Mouse (Mus musculus) cerebellum, postnatal 36 days (tissue): Measurements from ENCODE around the gene Atp6v1g1.
A peak's percentile ranks its signal among the peaks of the same experiment; 100 is the strongest.

ENCODE experiments used
- DNase-seq, 2 experiments: peaks; one replicate each; pipeline ENCODE4 v3.0.0; 2021 to 2022; ENCODE audit warnings: mixed read lengths in 2 of 2

The Atp6v1g1 gene

DNA sequence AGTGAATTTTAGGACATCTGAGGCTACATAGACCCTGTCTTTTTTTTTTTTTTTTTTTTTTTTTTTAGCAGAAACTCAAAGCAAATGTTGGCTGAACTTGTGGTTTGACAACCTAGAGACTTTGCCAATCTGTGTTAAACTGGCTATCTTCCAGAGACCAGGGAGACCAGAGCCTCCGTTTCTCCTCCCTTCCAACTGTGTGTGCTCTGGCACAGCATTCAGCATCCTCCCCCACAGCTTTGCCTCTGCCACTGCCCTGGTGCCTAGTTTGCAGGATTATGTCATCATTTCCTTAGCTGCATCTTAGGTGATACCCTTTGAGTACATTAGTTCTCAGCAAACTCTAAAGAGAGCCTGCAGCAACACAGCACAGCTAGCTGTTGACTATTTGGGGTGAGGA lies 3.2 kb downstream of the Atp6v1g1 start:
- no peak for DNase-seq

- DNase-seq = no peak
These were observed 3.9 kb downstream of the Atp6v1g1 start for GRCm38 (mm10) chr4:63548491-63548890.

DNA sequence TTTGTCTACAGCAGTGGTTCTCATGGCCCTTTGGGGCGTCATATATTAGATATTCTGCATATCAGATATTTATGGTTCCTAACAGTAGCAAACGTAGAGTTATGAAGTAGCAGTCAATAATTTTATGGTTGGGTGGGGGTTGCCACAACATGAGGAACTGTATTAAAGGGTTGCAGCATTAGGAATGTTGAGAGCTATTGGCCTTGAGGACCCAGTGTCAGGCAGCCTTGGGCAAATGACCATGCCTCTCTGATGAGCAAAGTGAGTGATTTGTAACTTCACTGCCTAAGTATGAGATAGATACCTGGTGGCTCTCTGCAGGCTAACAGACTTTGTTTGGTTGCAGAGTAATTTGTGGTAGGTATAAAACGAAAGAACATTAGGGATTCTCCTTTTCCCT lies 6.3 kb downstream of the Atp6v1g1 start:
- DNase-seq = no peak

DNA sequence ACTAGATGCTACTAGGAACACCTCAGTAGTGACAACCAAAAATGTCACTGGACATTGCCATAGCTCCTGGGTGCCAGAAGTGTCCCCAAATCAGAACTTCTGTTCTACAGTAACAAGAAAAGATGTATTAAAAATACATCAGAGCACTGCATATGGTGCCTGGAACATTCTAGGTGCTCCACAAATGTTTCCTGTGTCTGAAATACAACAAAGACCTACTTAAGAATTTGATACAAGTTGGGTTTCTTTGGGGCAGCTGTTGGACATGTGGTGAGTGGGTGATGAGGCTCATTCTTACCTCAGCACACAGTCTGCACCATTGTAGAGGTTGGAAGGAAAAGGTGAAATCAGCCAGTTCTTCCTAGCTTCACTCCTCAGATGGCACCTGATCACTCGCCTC lies 8.3 kb downstream of the Atp6v1g1 start:
- no peak for DNase-seq

DNA sequence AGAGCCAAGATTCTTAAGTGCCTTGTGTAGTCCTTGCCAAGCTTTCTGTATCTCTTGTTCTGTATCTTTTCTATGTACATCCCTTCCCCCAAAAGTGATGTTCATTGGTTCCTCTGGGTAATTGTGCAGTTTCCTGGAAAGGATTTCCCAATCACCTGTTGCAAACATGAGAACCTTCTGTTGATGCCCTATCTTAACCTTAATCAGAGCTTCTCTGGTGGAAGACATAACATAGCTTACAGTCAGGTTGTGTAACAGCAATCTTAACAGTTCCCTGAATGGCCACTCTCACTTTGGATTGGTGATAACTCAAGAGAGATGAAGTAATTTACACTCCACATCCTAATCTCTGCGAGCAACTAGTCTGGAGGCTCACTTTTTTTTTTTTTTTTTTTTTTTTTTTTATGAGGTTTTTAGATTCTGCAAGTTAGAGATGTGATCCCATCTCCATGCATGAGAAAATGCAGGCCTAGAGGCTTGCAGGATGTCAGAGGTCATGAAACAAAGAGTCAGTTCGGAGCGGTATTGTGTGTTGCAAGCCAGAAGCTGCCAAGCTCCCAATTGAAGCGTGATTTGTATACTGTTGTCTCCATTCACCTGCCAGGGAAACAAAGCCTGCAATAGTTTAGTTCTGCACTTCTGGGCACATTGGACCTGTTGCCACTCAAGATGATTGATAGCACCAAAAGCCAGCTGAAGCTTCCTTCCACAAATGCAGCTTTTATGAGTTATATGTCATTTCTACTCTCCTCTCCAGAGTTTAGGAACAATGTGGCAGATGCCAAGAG lies 9.4 kb downstream of the Atp6v1g1 start:
- DNase-seq = no peak

GRCm38 (mm10) chr4:63554616-63555015 lies 10.0 kb downstream of the Atp6v1g1 start:
- DNase-seq = no peak

DNA sequence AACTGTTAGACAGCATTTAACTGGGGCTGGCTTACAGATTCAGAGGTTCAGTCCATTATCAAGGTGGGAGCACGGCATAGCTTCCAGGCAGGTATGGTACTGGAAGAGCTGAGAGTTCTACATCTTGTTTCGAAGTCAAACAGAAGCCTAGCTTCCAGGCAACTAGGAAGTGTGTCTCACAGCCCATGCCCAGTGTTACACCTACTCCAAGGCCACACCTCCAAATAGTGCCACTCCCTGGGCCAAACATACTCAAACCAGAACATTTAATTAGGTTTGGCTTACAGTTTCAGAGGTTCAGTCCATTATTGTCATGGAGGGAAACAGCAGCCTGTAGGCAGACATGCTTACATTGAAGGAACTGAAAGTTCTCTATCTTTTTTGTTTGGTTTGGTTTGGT lies 10.5 kb downstream of the Atp6v1g1 start:
- no peak for DNase-seq

GRCm38 (mm10) chr4:63556665-63557064 lies 12.1 kb downstream of the Atp6v1g1 start:
- DNase-seq = no peak

- DNase-seq = peak in 1 of 2 experiments; percentile 14
These were observed 12.8 kb downstream of the Atp6v1g1 start for GRCm38 (mm10) chr4:63557124-63558059.

GRCm38 (mm10) chr4:63558407-63559081 lies 14.0 kb downstream of the Atp6v1g1 start, which contains the start of gene Tmem268:
TSS of gene Tmem268 (plus strand) at chr4:63558781.
- peak; percentile 75 to 81 for DNase-seq

DNA sequence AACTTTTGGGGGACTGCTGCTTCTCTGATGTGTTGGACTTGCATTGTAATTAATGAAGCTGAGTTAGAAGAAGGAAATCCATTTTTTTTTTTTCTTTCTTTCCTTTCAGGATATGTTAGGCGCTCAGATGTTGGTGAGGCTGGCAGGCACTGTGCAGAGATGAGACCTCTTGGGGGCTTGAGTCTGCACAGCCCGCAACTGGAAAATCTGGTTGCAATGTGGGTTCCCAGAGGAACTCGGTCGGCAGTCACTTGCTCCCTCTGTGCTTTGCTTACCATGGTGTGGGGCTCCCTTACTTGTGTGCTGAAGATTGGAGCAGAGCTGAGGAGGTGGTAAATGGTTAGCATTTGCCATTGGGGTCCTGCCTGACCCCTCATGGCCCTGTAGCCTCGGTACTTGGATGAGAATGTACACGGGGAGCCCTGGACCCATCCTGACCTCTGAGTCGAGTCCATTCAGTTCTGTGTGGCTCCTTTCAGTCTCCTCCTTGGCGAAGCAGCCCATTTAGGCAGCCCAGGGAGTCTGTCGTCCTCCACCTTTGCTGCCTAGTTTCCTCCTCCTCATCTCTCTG lies 14.6 kb downstream of the Atp6v1g1 start:
- peak in 1 of 2 experiments; percentile 9 for DNase-seq

DNA sequence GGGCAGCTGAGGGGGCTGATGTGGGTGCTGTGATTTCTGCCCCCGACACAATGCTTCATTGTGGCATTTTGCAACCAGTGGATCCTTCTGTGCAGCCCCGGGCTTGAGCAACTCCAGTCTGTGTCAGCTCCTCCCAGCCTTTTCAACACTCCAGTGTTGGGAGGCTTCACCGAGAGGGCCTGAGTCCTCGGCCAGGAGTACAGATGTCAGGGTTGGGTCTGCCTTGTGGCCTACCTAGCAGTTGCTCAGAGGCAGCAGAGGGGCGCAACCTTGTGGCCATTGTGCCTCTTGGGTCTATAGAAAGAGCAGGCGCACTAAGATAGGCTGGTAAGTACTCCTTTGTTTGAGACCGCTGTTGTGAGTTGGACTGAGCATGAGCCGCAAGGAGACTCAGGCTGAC lies 15.5 kb downstream of the Atp6v1g1 start:
- DNase-seq = no peak

GRCm38 (mm10) chr4:63561861-63562675 lies 17.5 kb downstream of the Atp6v1g1 start:
- DNase-seq = no peak

DNA sequence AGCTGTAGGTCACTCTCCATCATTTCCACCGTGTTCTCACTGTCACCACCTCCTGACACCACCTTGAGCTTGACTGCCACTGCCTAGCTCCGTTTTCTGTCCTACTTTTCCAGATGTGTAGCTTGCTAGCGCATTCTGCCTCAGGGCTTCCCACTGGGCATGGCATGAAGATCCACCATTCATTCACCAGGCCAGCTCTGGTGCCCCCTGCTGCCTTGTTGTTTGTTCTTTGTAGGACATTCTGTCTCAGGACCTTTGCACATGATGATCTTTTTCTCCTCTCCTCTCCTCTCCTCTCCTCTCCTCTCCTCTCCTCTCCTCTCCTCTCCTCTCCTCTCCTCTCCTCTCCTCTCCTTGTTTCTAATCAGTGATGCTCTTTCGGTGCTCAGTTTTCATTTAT lies 18.2 kb downstream of the Atp6v1g1 start:
- DNase-seq = no peak

DNA sequence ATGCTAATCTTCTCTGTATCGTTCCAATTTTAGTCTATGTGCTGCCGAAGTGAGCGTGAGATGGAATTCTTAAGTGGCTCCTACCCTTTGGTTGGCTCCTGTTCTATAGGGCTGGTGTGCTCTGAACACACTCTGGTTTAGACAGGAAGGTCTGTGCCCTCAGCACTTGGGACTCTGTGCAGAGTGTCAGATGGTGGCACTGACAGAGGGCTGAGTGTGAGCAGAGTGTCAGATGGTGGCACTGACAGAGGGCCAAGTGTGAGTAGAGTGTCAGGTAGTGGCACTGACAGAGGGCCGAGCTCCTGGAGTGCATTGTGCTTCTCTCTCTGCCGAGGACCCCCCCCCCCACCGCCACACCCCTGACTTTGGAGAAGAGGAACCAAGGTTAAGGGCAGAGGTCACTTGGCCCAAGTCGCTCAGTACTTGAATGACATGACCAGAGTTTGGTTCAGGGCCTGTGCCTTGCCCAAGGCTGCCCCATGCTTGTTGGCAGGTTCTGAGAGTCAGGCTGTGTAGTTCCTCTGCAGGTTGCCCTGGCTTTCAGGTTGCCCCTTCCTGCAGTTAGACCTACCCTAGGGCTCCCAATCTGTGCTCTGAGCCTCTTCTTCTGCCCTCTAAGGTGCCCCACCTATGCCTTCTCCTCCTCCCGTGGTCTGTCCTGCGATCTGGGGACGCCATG lies 23.3 kb downstream of the Atp6v1g1 start:
- no peak for DNase-seq

- no peak for DNase-seq
These were observed 24.8 kb downstream of the Atp6v1g1 start for GRCm38 (mm10) chr4:63569322-63569721.

GRCm38 (mm10) chr4:63570208-63570781 lies 25.7 kb downstream of the Atp6v1g1 start:
- no peak for DNase-seq

DNA sequence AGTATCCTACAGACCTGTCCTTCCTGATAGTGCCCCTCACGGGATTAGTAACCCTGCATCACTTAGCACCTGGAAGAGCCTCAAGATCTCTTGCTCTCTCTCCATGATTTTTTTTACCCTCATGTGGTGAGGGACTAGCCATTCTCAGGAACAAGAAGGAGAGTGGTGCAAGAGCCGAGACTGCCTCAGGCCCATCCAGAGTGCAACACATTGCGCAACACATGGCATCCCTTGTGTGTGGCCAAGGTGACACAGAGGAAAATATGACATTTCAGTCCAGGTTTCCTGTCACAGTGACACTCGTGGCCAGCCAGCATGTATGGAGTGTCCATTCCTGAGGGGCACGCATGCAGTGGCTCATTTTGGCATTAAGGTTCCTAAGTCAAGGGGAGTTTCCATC lies 28.0 kb downstream of the Atp6v1g1 start:
- no peak for DNase-seq

- no peak for DNase-seq
These were observed 35.1 kb downstream of the Atp6v1g1 start for GRCm38 (mm10) chr4:63579649-63580048.

DNA sequence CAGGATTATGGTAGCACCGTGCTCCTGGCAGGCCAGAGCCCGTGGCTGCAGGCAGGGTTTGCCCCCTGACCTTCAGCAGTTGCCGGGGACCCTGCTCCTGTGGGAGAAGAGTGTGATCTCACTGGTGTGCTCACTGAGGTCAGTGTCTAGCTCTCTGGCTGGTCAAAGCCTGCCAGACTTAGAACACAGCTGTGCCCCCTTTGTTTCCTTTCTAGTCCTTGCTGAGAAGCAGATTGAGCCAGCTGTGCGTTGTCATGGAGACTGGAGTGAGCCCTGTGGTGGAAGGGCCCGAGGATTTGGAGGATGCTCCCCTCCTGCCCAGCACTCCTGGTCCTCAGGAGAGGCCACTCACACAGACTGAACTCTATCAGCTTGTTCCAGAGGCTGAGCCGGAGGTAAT lies 35.5 kb downstream of the Atp6v1g1 start:
- no peak for DNase-seq

GRCm38 (mm10) chr4:63582580-63582979 lies 38.0 kb downstream of the Atp6v1g1 start:
- no peak for DNase-seq
